ENCODE assay signal across 8 mouse cellular contexts in the genomic region with DNA sequence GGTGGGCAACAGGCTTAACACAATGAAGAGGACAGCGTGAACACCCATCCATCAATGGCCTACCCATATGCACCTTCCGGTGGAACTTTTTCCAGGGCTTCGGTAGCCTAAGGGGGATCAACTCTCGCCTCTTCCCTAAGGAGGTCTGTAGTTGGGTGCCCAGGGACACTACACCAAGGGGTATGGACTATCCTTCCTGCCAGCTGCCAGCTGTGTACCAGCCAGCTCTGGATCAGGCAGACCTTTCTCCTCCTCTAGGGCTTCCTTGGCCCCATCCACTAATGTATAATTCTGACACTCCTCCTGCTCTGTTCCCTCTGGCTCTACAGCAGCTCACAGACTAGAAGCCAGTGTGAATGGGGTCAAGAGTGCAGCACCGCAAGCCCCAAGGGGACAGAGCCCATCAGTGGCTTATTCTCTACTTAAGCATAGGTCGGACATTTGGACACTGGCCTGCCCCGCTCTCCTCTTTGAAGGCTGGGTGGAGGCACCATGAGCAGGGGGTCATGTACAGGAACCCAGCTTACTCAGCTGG. TPM values are rescaled to one million over a fixed set of nuclear protein-coding genes. Genes with fewer than 3 reads are reported as not detected.
A peak's percentile ranks its signal among the peaks of the same experiment; 100 is the strongest.
DNase-seq lines count a peak whose midpoint lies in the region; ATAC-seq and TF ChIP-seq lines count a peak whose summit lies in the region.

No protein-coding gene starts in this region.

- peak overlapping the region; percentile 82 for H3K27ac ChIP-seq in lung, postnatal 0 days (ENCODE audit: low read length)
- H3K27ac ChIP-seq in embryonic facial prominence, embryonic 13.5 days: peak overlapping the region; percentile 99
- peak overlapping the region; percentile 99 for H3K27ac ChIP-seq in limb, embryonic 11.5 days (replicated peaks; ENCODE audit: low read depth, low read length)
- H3K27ac ChIP-seq in stomach, embryonic 14.5 days (ENCODE audit: low read length): peak overlapping the region; percentile 96

- H3K27me3 ChIP-seq in lung, postnatal 0 days (replicated peaks; ENCODE audit: insufficient read depth, low read length): no peaks in the 10 kb centered on the region
- H3K27me3 ChIP-seq in embryonic facial prominence, embryonic 13.5 days: no peaks in the 10 kb centered on the region
- H3K27me3 ChIP-seq in limb, embryonic 11.5 days (ENCODE audit: control insufficient read depth, insufficient read depth, low read length): no peaks in the 10 kb centered on the region
- H3K27me3 ChIP-seq in stomach, embryonic 14.5 days (ENCODE audit: control insufficient read depth, insufficient read depth, low read length): no peaks in the 10 kb centered on the region

- TF ChIP-seq CTCF in lung, postnatal 0 days (IDR thresholded peaks at IDR 0.05): no peak

- peak overlapping the region; percentile 43 for H3K4me3 ChIP-seq in lung, postnatal 0 days (ENCODE audit: low read depth, low read length)
- peak overlapping the region; percentile 68 for H3K4me3 ChIP-seq in embryonic facial prominence, embryonic 13.5 days
- H3K4me3 ChIP-seq in limb, embryonic 11.5 days (ENCODE audit: low read depth, low read length): peak overlapping the region; percentile 58
- H3K4me3 ChIP-seq in stomach, embryonic 14.5 days (ENCODE audit: low read depth, low read length): peak overlapping the region; percentile 43

- ATAC-seq in lung, postnatal 0 days: no peak
- no peak for ATAC-seq in embryonic facial prominence, embryonic 13.5 days (ENCODE audit: insufficient number of reproducible peaks, insufficient read depth, low FRiP score, low TSS enrichment, low read depth)
- no peak for ATAC-seq in limb, embryonic 11.5 days (ENCODE audit: insufficient number of reproducible peaks, low FRiP score, low TSS enrichment, low read depth)
- no peak for ATAC-seq in stomach, embryonic 14.5 days (ENCODE audit: insufficient number of reproducible peaks, insufficient read depth, low FRiP score, low read depth)

- 20% methylated on average over 7 of the region's 7 CpGs for whole genome bisulfite sequencing in lung, postnatal 0 days
- WGBS in embryonic facial prominence, embryonic 13.5 days: 22% methylated on average over 7 of the region's 7 CpGs
- 16% methylated on average over 7 of the region's 7 CpGs for WGBS in limb, embryonic 11.5 days
- WGBS in stomach, embryonic 14.5 days: 31% methylated on average over 7 of the region's 7 CpGs

- no peaks in the 10 kb centered on the region for H3K9me3 ChIP-seq in lung, postnatal 0 days (ENCODE audit: low read length)
- no peaks in the 10 kb centered on the region for H3K9me3 ChIP-seq in embryonic facial prominence, embryonic 13.5 days
- no peaks in the 10 kb centered on the region for H3K9me3 ChIP-seq in limb, embryonic 11.5 days (ENCODE audit: control insufficient read depth, low read length)
- H3K9me3 ChIP-seq in stomach, embryonic 14.5 days (ENCODE audit: control insufficient read depth, low read depth, low read length): no peaks in the 10 kb centered on the region

- peak overlapping the region; percentile 54 for H3K4me2 ChIP-seq in lung, postnatal 0 days (replicated peaks; ENCODE audit: low read depth, low read length)
- H3K4me2 ChIP-seq in embryonic facial prominence, embryonic 13.5 days: peak overlapping the region; percentile 95
- peak overlapping the region; percentile 97 for H3K4me2 ChIP-seq in limb, embryonic 11.5 days (ENCODE audit: low read depth, severe bottlenecking)
- peak overlapping the region; percentile 89 for H3K4me2 ChIP-seq in stomach, embryonic 14.5 days (replicated peaks; ENCODE audit: low read depth, low read length)

- H3K4me1 ChIP-seq in lung, postnatal 0 days (ENCODE audit: insufficient read depth, low read depth, low read length): peaks cover 12% of the 10 kb centered on the region; the same call in 1 of the 2 replicates
- H3K4me1 ChIP-seq in embryonic facial prominence, embryonic 13.5 days: peaks cover 88% of the 10 kb centered on the region
- H3K4me1 ChIP-seq in limb, embryonic 11.5 days (ENCODE audit: control insufficient read depth, insufficient read depth, low read length): peaks cover 46% of the 10 kb centered on the region
- peaks cover 45% of the 10 kb centered on the region for H3K4me1 ChIP-seq in stomach, embryonic 14.5 days (ENCODE audit: control insufficient read depth, insufficient read depth, low read length)

- TF ChIP-seq EP300 in lung, postnatal 0 days (IDR thresholded peaks at IDR 0.05): no peak

- H3K36me3 ChIP-seq in lung, postnatal 0 days (ENCODE audit: insufficient read depth, low read length): peaks cover 8% of the 10 kb centered on the region; the same call in 1 of the 2 replicates
- H3K36me3 ChIP-seq in embryonic facial prominence, embryonic 13.5 days: peaks cover 27% of the 10 kb centered on the region
- H3K36me3 ChIP-seq in limb, embryonic 11.5 days (ENCODE audit: control insufficient read depth, insufficient read depth, low read length): peaks cover 11% of the 10 kb centered on the region; the same call in 1 of the 2 replicates
- H3K36me3 ChIP-seq in stomach, embryonic 14.5 days (ENCODE audit: control insufficient read depth, insufficient read depth, low read length): peaks cover 24% of the 10 kb centered on the region

- peak overlapping the region; percentile 29 for H3K9ac ChIP-seq in lung, postnatal 0 days (replicated peaks; ENCODE audit: low read depth)
- peak overlapping the region; percentile 88 for H3K9ac ChIP-seq in embryonic facial prominence, embryonic 13.5 days
- H3K9ac ChIP-seq in limb, embryonic 11.5 days (ENCODE audit: low read length): peak overlapping the region; percentile 78
- peak overlapping the region; percentile 77 for H3K9ac ChIP-seq in stomach, embryonic 14.5 days (replicated peaks; ENCODE audit: low read depth, low read length)

- no peak for DNase-seq in lung, postnatal 0 days (ENCODE audit: low spot score)
- no peak for DNase-seq in lung, postnatal 36 days
- no peak for DNase-seq in limb, embryonic 11.5 days (ENCODE audit: low spot score)
- DNase-seq in gastrocnemius, adult 18-20 months (ENCODE audit: low spot score): no peak
- DNase-seq in spleen, adult 18-20 months: no peak
- no peak for DNase-seq in right cerebral cortex, postnatal 10 days (ENCODE audit: low spot score in 2 of 2)

RNA-seq across cellular contexts. Expression of a gene that starts 1.0 kb away (rescaled TPM):
- 121 and 135 TPM in 2 replicates for polyA plus RNA-seq in lung, postnatal 0 days (2015; fragmentation: Nextera tagmentation; extraction: Ambion mirVana)
- 199 and 251 TPM in 2 replicates for polyA plus RNA-seq in embryonic facial prominence, embryonic 13.5 days (2015; fragmentation: Nextera tagmentation; extraction: Ambion mirVana)
- 117 and 122 TPM in 2 replicates for polyA plus RNA-seq in limb, embryonic 11.5 days (2014; fragmentation: Nextera tagmentation; extraction: Ambion mirVana)
- 208 and 230 TPM in 2 replicates for polyA plus RNA-seq in stomach, embryonic 14.5 days (2014; fragmentation: Nextera tagmentation; extraction: Ambion mirVana)
- 1 to 10 TPM; 2.5 to 4.4 TPM for total RNA-seq in gastrocnemius, adult 18-20 months (2021)

RNA-seq across cellular contexts. Expression of a gene that starts 6.6 kb away (rescaled TPM):
- polyA plus RNA-seq in lung, postnatal 0 days (2015; fragmentation: Nextera tagmentation; extraction: Ambion mirVana): 340 and 365 TPM in 2 replicates
- polyA plus RNA-seq in embryonic facial prominence, embryonic 13.5 days (2015; fragmentation: Nextera tagmentation; extraction: Ambion mirVana): 415 and 422 TPM in 2 replicates
- polyA plus RNA-seq in limb, embryonic 11.5 days (2014; fragmentation: Nextera tagmentation; extraction: Ambion mirVana): 384 and 395 TPM in 2 replicates
- 476 and 515 TPM in 2 replicates for polyA plus RNA-seq in stomach, embryonic 14.5 days (2014; fragmentation: Nextera tagmentation; extraction: Ambion mirVana)
- 100 to 1,000 TPM; 110 to 114 TPM for total RNA-seq in gastrocnemius, adult 18-20 months (2021)

RNA-seq across cellular contexts. Expression of a gene that starts 7.1 kb away (rescaled TPM):
- 43.6 and 48.7 TPM in 2 replicates for polyA plus RNA-seq in lung, postnatal 0 days (2015; fragmentation: Nextera tagmentation; extraction: Ambion mirVana)
- polyA plus RNA-seq in embryonic facial prominence, embryonic 13.5 days (2015; fragmentation: Nextera tagmentation; extraction: Ambion mirVana): 17.4 and 17.8 TPM in 2 replicates
- 5.4 and 7.9 TPM in 2 replicates for polyA plus RNA-seq in limb, embryonic 11.5 days (2014; fragmentation: Nextera tagmentation; extraction: Ambion mirVana)
- polyA plus RNA-seq in stomach, embryonic 14.5 days (2014; fragmentation: Nextera tagmentation; extraction: Ambion mirVana): 19.2 and 24.2 TPM in 2 replicates
- 10 to 100 TPM; 36.5 to 36.6 TPM for total RNA-seq in gastrocnemius, adult 18-20 months (2021)

RNA-seq across cellular contexts. Expression of a gene that starts 25.7 kb away (rescaled TPM):
- 9.9 and 10.2 TPM in 2 replicates for polyA plus RNA-seq in lung, postnatal 0 days (2015; fragmentation: Nextera tagmentation; extraction: Ambion mirVana)
- polyA plus RNA-seq in embryonic facial prominence, embryonic 13.5 days (2015; fragmentation: Nextera tagmentation; extraction: Ambion mirVana): 28.6 and 32.8 TPM in 2 replicates
- 33.0 and 35.7 TPM in 2 replicates for polyA plus RNA-seq in limb, embryonic 11.5 days (2014; fragmentation: Nextera tagmentation; extraction: Ambion mirVana)
- polyA plus RNA-seq in stomach, embryonic 14.5 days (2014; fragmentation: Nextera tagmentation; extraction: Ambion mirVana): 27.5 and 34.0 TPM in 2 replicates
- total RNA-seq in gastrocnemius, adult 18-20 months (2021): 1 to 10 TPM; 2.1 to 3.4 TPM

RNA-seq across cellular contexts. Expression of a gene that starts 31.2 kb away (rescaled TPM):
- polyA plus RNA-seq in lung, postnatal 0 days (2015; fragmentation: Nextera tagmentation; extraction: Ambion mirVana): 1.8 and 2.3 TPM in 2 replicates
- polyA plus RNA-seq in embryonic facial prominence, embryonic 13.5 days (2015; fragmentation: Nextera tagmentation; extraction: Ambion mirVana): 8.2 and 11.5 TPM in 2 replicates
- polyA plus RNA-seq in limb, embryonic 11.5 days (2014; fragmentation: Nextera tagmentation; extraction: Ambion mirVana): 2.2 and 2.7 TPM in 2 replicates
- polyA plus RNA-seq in stomach, embryonic 14.5 days (2014; fragmentation: Nextera tagmentation; extraction: Ambion mirVana): 5.7 and 6.4 TPM in 2 replicates
- total RNA-seq in gastrocnemius, adult 18-20 months (2021): 1 to 10 TPM; 3.0 to 3.9 TPM

Comparison
In these comparisons a context has a peak if more than half of its experiments do, and no peak if none do; other contexts are left out.
1. H3K9ac ChIP-seq: peak in every context shown above with its lines; median percentile 88 in embryonic facial prominence, embryonic 13.5 days; 78 in limb, embryonic 11.5 days; 77 in stomach, embryonic 14.5 days; 29 in lung, postnatal 0 days.